Mouse (Mus musculus): ENCODE data around the gene Pias3.
"Not testable (repeated sequence)": the region's sequence is repeated elsewhere in the genome, so short reads cannot be mapped to it uniquely, and the experiment has no call there.

The Pias3 gene

DNA sequence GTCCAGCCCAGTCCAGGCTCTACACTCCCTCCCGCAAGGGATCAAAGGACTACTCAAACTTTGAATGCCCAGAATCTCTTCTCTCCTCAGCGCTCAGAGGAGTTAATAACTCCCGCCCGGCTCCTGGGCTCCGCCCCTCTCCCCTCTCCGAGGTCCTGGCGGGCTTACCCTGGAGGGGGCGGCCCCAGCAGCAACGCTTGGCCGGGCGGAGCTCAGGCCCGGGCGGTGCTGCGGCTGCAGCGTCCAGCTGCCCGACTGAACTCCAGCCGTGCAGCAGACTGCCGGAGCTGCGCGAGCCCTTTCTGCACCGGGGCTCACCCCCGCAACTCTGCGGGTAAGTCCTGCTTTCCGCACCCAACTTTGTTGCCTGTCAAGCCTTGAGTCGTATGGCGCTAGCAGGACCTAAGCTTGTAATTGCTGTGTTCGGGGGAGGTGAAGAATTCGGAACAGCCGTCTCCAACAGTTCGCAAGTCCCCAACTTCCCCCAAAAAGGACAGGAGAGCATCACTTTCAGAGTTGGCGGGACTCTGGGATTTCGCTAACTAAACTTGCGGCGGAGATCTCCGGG is at the start of gene Pias3:
Gene Pias3, plus strand, starts transcription at position 187 of the 568 bp plus-strand sequence.
- DNase-seq (ENCODE audit: low spot score in 2 of 2), result peak; percentile 21 to 36

DNA sequence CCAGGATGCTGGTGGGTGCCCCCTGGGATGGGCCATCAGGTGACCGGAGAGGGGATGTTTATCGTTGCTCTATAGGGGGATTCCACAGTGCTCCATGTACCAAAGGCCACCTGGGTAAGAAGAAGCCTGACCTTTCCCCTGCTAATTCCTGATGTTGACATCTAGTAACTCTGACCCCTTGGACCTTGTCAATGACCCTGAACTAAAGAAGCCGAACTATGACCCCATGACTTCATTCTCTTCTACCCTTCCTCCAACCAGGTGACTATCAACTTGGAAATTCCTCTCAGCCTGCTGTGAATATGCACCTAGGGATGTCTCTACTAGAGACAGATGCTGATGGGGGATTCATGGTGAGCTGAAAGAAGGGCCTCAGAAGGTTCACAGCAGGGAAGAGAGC is 48.8 kb upstream of the Pias3 start:
- DNase-seq (ENCODE audit: low spot score in 2 of 2), result no peak

DNA sequence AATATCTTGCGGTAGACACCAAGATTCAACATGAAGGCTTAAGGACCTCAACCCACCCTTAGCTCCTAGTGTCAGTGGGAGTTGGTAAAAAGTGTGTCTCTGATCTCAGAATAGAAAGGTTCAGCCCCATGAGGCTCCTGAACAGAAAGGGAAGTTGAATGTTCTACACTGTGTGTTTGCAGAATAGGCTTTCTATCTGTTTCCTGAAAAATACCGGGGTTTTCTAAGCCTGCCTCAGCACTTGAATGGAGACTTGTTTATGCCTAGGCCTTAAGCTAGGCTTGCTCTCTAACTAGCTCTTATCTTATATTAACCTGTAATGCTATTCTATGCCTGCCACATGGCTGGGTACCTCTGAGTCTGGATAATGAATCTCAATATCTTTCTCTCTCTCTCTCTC is 35.3 kb upstream of the Pias3 start:
- DNase-seq (ENCODE audit: low spot score in 2 of 2), result no peak

DNA sequence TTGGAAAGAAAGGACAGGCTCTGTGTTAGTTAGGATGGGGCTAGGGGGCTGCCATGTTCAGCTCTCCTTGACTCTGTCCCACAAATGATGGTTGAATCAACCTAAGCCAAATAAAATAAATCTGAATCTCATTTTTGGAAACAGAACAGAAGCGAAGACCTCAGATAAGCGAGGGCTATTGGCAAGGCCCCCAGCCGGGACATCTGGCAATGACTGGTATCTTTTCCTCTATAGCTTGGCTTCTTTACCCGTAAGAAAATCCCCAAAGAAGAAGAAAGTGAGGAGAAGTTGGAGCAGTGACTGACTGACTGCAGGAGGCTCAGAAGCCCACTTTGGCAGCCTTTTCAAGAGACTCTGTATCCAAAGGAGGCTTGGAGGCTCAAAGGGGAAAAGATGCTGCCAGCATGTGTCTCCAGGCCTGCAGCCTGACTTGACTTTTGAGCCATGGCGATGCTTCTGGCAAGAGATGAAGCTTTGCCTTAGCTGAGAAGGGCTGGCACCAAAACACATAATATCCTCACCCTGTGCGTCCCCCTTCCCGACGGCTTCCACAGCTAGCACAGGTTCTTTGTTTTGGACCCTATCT is 33.4 kb upstream of the Pias3 start:
- no peak for DNase-seq (ENCODE audit: low spot score in 2 of 2)

DNA sequence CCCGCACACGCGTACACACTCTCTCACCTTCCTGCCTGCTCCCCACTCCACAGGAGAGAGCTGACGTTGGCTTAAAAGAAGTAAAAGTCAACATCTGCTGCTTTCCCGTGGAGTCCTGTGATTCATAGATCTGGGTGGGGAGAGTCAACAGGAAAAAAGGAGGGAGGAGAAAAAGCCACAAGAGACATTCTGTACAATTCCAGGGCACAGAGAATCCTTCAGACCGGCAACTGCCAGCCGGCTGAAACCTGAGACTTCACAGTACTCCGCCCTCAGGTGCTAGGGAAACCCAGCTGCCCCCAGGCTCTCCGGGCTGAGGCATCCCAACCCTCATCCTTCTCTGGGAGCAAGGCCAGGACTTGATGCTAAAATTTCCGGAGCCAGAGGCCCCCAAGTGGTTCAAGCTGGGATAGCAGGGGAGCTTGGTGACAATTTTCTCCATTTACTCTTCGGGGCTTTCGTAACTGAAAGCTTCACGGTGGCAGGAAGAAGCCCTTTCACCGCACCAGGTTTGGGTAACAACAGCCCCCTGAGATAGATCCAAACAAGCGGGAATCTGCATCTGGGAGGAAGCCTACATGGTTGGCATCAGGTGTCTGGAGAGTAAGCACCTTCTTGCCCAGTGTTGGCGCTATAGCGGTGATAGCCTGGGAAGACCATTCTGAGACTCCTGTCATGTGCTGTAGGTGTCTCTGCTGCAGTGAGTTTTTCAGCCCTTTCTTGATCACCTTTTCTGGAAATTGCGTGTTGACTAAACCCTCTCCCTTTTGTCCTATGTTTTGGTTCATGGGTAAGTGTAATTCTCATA is 32.5 kb upstream of the Pias3 start:
- peak; percentile 75 to 81 for DNase-seq (ENCODE audit: low spot score in 2 of 2)

DNA sequence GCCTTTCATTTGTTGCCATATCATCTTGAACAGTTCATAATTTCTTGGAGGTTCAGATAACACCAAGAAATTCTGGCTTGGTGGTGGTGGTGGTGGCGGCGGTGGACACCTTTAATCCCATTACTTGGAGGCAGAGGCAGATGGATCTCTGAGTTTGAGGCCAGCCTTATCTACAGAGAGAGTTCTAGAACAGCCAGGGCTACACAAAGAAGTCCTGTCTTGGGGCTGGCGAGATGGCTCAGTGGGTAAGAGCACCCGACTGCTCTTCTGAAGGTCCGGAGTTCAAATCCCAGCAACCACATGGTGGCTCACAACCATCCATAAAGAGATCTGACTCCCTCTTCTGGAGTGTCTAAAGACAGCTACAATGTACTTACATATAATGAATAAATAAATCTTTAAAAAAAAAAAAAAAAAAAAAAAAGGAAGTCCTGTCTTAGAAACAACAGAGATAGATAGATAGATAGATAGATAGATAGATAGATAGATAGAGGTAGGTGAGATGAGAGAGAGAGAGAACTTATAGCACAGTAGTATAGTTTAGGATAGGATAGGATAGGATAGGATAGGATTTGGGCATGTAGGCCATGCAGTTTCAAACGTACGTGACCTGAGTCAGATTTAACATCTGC is 30.3 kb upstream of the Pias3 start:
- DNase-seq (ENCODE audit: low spot score in 2 of 2), result not testable (repeated sequence)

DNA sequence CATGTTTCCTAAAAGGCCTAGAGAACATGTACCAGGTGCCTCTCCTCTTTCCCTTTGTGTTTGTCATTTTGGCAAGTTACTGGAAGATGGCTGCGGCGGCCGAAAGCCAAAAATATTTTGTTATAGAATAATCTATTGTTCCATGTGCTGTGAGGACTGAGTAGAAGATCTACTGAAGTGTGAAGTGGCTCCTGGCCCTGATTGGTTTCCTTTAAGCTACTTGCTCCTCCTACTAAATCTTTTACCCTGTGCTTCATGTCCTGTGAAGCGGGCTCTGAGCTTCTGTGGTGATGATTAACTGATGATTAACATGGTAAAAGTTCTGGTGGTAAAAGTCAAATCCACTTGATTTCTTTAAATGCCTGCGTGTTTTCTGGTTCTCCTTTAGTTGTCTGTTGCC is 29.3 kb upstream of the Pias3 start:
- DNase-seq (ENCODE audit: low spot score in 2 of 2), result no peak

DNA sequence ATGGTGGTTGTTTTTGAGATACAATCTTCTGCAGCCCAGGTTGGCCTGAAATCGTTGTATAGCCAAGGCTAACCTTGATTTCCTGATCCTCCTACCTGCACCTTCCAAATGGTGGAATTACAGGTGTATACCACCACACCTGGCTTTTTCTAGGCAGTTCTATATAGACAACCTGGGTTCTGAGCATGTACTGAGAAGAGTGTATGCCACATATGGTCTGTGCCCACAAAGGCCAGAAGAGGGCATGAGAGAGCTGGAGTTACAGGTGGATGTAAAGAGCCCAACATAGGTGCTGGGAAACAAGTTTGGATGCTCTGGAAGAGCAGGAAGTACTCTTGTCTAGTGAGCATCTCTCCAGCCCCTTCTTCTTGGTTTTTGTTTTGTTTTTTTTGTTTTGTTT is 28.9 kb upstream of the Pias3 start:
- no peak for DNase-seq (ENCODE audit: low spot score in 2 of 2)

DNA sequence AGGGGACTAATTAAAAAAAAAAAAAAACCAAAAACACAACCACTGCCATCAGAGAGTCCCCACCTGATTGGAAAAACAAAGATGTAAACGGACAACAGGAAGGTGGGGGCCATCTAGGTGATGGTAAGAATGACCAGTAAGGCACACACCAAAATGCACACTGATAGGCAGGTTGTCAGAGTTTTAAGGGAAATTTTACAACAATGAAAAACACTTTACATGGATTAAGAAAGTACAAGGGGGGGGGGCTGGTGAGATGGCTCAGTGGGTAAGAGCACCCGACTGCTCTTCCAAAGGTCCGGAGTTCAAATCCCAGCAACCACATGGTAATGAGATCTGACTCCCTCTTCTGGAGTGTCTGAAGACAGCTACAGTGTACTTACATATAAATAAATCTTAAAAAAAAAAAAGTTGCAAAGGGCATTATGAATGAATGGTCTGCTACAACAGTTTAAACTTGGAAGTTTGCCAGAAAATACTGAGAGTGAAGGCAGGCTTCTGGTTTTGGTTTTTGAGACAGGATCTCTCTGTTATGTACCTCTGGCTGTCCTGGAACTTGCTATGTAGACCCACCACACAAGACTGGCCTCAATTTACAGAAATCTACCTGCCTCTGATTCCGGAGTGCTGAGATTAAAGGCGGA is 27.6 kb upstream of the Pias3 start:
- no peak for DNase-seq (ENCODE audit: low spot score in 2 of 2)

DNA sequence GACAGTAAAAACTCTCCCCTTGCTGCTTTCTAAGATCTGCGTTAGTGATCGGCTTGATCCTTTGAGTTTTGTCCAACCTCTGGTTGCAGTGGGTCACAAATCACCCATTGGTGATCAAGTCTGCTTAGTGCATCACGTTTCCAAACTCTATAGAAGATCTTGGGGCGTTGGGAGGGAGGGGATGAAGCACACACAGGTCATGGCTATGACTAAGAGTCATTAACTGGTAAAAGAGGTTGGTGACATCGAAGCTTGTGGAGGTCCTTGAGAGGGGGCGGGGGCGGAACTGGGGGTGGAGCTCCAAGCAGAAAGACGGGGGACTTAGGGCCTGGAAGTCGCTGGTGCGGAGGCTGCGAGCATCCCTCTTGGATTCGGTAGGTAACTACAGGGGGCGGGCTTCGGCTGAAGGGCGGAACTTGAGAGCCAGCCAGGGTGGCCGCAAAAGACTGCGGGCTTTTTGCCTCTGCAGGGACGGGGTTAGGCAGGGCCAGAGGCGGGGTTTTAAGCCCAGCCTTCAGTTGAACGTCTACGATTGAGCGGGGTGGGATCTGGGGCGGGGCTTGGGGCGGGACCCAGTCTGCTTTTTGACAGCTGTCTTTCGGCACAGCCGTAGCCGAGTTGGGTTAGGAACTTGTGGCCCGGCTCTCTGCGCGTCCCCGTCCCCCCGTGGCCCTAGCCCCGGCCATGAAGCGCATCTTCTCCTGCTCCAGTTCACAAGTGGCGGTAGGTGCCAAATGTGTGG is 26.3 kb upstream of the Pias3 start, which contains the start of gene Ankrd35:
Gene Ankrd35, plus strand, starts transcription at position 405 of the 742 bp plus-strand sequence.
- peak; percentile 52 to 68 for DNase-seq (ENCODE audit: low spot score in 2 of 2)

DNA sequence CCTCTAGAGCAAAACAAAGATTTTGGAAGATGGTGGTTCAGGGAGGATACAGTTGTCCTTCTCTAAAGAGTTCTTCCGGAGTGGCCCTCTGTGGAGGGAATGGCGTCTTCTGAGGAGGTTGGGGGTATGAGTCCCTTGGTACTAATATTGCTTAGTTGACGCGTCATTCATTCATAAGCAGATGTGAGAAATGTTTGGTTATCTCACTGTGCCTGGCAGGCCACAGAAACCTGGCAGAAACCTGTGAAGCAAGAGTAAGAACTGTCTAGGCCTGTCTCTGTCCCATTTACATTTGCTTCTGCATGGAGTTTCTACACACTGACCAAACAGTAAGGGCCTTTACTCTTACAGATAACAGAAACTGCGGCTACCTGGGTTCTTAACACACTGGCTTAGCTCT is 24.7 kb upstream of the Pias3 start:
- DNase-seq (ENCODE audit: low spot score in 2 of 2), result no peak

DNA sequence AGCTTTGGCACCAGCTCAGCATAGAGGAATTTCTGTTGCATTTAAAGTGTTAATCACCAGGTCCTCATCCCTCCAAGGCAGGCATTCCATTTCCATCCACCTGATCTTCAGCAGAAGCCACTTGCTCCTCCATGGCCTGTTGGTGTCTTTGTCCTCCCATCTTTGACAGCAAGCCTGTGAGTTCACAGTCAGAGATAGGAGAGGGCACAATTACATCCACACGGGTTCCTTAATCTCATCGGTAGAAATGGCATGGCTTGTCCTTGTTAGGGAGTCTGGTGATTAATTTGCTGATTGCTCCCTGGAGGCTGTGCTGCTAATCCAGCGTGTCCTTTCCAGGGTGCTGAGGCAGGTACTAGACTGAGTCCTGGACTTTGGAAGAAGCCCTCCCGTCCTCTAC is 22.7 kb upstream of the Pias3 start:
- no peak for DNase-seq (ENCODE audit: low spot score in 2 of 2)

DNA sequence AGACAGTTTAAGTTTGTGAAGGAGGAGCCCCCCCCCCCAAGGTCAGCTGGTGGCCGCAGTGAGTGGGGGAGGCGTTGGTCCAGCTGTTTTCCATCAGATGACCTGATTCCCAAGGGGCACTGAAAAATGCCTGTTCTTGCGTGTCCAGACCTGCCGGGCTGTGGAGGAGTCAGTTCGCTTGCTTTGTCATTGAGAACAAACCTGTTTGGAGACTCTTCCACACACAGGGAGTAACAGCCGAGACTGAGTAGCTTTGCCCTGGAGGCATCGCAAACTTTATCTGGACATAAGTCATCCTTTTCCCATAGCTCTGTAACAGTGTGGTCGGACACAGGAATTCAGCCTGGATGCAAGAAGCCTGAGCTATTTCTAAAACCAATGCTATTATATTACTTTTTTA is 21.7 kb upstream of the Pias3 start:
- DNase-seq (ENCODE audit: low spot score in 2 of 2), result no peak

DNA sequence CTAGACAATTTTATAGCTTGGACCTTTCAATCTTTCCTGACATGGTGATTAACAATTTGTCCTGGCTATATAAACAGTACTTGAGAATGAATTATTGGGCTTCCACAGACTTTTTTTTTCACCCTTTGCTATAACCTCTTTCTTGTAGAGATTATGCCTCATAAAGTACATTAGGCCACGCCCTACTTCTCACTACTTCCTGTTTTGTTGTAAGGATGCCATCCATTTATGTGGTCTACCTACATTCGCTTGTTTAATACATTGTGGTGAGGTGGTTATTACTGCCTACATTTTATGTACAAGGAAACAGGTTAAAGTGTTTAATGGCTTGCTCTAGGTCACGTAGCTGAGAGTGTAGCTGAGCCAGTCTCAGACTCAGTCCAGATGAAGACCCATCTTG is 21.0 kb upstream of the Pias3 start:
- no peak for DNase-seq (ENCODE audit: low spot score in 2 of 2)

DNA sequence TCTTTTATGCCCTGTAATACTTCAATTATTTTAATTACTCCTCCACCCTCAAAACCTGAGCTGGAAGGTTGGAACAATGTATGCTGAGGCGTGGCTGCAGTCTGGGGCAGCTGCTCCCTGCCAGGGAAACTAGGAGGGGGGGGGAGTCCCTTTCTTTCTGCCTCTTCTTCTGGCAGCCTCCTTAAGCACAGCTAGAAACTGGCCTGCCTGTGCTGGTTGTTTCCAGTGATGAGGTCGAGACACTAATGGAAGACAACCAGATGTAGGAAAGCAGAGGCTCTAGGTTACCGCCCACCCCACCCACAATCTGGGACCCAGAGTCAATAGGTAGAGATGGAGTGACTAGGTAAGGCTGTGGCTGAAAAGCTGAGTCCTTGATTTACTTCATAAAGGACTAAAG is 20.5 kb upstream of the Pias3 start:
- no peak for DNase-seq (ENCODE audit: low spot score in 2 of 2)

DNA sequence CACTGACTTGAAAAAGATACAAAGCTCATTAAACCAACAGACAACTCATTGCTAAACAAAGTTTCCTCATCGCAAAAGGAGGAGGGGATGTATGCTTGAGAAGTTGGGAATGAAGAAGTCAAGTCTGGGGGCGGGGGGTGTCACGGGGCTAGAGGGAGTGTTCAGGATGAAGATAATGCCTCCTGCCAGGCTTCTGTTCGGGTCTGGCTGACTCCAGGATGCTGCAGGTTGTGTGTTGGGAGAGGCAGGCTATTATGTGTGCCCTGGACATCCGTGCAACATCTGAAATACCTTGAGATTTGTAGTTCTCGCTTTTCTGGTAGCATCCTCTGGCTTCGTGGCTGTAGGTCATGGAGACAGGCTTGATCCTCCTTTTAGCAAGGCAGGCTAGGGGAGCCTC is 17.7 kb upstream of the Pias3 start:
- DNase-seq (ENCODE audit: low spot score in 2 of 2), result no peak

DNA sequence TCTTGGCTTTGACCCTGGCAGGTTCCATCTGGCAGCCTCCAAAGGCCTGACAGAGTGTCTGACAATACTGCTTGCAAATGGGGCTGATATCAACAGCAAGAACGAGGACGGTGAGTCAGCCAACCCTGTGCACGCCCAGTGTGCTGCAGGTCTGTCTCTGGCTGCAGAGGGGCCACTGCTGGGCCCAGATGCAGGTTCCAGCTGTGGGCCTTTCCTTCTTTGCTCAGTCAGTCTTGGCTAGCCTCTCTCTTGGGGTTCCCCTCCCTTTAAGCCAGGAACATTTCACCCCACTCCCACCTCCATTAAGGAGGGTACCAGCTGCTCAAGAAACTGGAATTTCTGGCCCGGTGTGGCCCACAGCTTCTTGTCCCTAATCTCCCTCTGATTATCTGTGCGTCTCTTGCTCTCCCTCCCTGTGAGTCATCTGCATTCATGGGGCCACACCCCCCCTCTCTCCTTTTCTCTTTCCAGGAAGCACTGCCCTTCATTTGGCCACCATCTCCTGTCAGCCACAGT is 17.0 kb upstream of the Pias3 start:
- DNase-seq (ENCODE audit: low spot score in 2 of 2), result no peak

DNA sequence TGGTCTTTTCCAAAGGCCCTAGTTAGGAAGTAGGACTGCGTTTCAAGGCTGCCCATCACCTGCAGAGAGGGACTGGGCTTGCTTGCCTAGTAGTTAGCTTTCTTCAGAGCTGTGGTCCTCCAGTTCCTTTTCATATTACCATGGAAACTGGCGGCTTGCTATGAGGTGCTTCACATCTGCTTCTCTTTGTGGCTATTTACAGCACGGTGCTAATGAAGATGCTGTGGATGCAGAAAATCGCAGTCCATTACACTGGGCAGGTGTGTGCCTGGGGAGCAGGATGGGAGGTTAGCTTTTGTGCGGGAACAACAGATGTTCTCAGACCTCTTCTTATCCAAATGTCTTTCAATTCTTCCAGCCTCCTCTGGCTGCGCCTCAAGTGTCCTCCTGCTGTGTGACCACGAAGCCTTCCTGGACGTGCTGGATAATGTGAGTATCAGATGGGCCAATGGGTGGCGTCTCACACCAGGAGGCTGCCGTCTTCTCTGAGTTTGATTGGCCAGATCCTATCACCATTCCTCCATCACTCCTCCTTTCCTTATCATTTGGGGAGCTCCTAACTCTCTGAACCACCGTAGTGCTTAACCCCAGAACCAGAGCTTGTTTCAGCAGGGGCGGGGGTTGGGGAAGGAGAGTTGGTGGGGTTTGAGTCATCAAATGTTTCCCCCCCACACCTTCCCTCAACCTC is 15.8 kb upstream of the Pias3 start:
- DNase-seq (ENCODE audit: low spot score in 2 of 2), result no peak

DNA sequence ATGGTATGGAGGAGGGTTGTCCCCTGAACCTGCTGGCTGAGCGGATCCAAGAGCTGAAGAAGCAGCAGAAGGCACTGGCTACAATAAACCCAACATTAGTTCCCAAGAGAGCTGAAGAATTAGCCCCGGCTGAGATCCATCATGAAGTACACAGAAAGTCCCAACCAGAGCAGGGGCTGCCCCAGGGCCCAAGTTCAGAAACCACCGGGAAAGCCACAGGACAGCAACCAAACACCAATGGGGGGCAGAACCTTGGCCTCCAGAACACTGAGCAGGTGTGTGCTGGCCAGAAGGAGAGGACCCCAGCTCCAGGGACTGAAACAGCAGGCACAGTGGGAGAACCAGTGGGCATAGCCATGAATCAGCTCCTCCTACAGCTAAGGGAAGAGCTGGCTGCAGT is 12.7 kb upstream of the Pias3 start:
- no peak for DNase-seq (ENCODE audit: low spot score in 2 of 2)

DNA sequence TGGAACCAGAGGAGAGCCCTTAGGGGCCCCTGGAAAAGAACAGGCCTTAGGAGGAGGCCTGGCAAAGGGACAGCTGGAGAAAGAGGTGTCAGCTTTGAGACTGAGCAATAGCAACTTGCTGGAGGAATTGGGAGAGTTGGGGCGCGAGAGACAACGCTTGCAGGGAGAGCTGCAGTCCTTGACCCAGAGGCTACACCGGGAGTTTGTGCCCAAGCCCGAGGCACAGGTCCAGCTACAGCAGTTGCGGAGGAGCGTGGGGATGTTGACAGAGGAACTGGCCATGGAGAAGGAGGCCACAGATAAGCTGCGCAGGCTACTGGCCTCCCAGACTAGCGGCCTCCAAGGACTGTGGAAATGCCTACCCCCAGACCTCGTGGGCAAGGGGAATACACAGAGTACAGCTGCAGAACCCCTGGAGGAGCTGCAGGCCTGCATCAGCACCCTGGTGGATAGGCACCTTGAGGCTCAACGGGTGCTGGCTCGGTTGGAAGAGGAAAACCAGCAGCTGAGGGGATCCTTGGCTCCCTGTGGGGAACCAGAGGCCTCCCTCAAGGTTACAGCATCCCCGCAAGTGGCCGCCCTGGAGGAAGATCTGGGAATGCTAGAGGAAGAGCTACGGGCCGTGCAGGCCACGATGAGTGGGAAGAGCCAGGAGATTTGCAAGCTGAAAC is 11.9 kb upstream of the Pias3 start:
- DNase-seq (ENCODE audit: low spot score in 2 of 2), result no peak
